Mouse (Mus musculus) bone marrow macrophage, adult 2 months (primary cell): ENCODE results near the gene Tnfrsf23. TPM values are rescaled to one million over a fixed set of nuclear protein-coding genes. Genes with fewer than 3 reads are reported as not detected.
"Not testable (repeated sequence)": the region's sequence is repeated elsewhere in the genome, so short reads cannot be mapped to it uniquely, and the experiment has no call there.

ENCODE experiments used
- H3K27ac ChIP-seq: 2 replicates; pipeline ENCODE4 v1.5.1; 2012; ENCODE audit warnings: low read depth, low read length; ENCODE audit not compliant: insufficient read depth
- H3K4me1 ChIP-seq: 2 replicates; pipeline ENCODE4 v1.6.1; 2012; ENCODE audit warnings: low read length; ENCODE audit not compliant: control insufficient read depth, insufficient read depth
- H3K4me3 ChIP-seq: 2 replicates; pipeline ENCODE4 v1.5.1; 2012; ENCODE audit warnings: mild to moderate bottlenecking, low read length, moderate library complexity; ENCODE audit not compliant: insufficient read depth
- CTCF ChIP-seq: IDR thresholded peaks from 2 replicates; pipeline ENCODE4 v1.5.1; 2012; ENCODE audit warnings: low read depth, mild to moderate bottlenecking, low read length, moderate library complexity
- POLR2A ChIP-seq: IDR thresholded peaks from 2 replicates; pipeline ENCODE4 v1.6.1; 2012; ENCODE audit warnings: mild to moderate bottlenecking, low read depth, low read length, borderline replicate concordance
- polyA plus RNA-seq: library from polyadenylated mRNA; stranded (reverse); fragments of >200 nt; gene quantifications from 2 replicates; pipeline ENCODE4 v1.2.4, GENCODE M21; 2012; ENCODE audit not compliant: missing spikeins, insufficient read depth, insufficient read length

Tnfrsf23 gene
- polyA plus RNA-seq, 1 experiment, result 9.8 TPM

DNA sequence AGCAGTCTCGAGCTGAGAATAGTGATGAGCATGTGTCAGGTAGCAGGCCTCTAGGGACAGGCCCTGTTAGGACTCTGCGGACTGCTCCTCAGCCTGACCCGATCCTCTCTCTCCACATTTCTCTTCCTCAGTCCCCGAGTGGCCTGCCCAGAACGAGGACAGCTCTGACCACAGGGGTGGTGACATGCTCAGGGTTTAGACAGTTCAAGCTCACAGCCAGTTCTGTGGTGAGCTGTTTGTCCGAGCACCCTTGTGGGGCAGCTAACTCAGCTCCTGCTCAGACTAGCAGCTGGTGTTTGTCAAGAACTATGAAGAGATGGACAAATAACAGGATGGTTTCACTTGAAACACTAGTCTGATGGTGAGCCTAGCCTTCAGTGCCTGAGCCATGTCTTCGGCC is 25.7 kb upstream of the Tnfrsf23 start:
- Histone ChIP-seq H3K27ac (no peak overlapping the region), H3K4me3 (no peak overlapping the region), H3K4me1 (peaks cover 5% of the 10 kb centered on the region; the same call in 1 of the 2 replicates)
- TF ChIP-seq POLR2A (no peak), CTCF (no peak)

GRCm38 (mm10) chr7:143709395-143709794 is 23.7 kb upstream of the Tnfrsf23 start:
- Histone ChIP-seq H3K27ac (no peak overlapping the region), H3K4me1 (peaks cover 5% of the 10 kb centered on the region; the same call in 1 of the 2 replicates), H3K4me3 (no peak overlapping the region)
- no peak for TF ChIP-seq CTCF
- no peak for TF ChIP-seq POLR2A

GRCm38 (mm10) chr7:143706697-143707438 is 21.2 kb upstream of the Tnfrsf23 start:
- TF ChIP-seq POLR2A (no peak), CTCF (peak; percentile 97)
- H3K4me3 ChIP-seq, result no peak overlapping the region
- no peak overlapping the region for H3K27ac ChIP-seq

DNA sequence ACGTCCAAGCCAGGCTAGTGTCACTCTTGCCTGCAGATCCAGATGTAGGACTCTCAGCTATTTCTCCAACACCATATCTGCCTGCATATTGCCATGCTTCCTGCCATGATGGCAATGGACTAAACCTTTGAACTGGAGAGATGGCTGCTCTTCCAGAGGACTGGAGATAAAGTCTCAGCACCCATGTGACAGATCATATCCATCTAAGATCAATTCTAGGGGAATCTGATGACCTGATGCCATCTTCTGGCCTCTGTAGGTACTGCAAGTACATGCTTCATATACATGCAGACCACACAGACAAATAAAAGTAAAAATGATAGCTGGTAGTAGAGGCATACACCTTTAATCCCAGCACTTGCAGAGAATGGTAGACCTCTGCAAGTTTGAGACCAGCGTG is 10.5 kb upstream of the Tnfrsf23 start:
- peaks cover under 1% of the 10 kb centered on the region; the same call in 1 of the 2 replicates for H3K4me1 ChIP-seq
- H3K27ac ChIP-seq, result no peak overlapping the region
- TF ChIP-seq CTCF (no peak), POLR2A (no peak)
- H3K4me3 ChIP-seq, result no peak overlapping the region

More at GRCm38 (mm10) chr7:143706697-143707438, 21.2 kb upstream of the Tnfrsf23 start:
- H3K4me1 ChIP-seq, result no peaks in the 10 kb centered on the region

DNA sequence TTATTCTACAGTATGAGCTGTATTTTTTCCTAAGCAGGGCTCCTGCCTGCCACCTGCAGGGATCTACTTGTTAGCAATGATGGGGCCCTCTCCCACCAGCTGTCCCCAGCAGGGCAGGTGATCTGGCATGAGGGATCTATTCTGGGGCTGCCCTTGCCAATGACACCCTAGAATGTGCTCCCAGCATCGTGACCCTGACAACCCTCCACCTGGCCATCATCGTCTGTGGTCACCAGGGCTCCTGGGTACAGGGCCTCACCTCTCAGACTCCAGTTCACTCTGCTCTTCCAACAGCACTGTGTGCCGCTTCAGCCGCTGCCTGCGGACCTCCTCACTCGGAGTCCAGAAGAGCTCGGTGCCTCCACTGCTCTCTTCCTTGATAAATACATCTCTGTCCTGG is 8.9 kb upstream of the Tnfrsf23 start:
- no peak for TF ChIP-seq CTCF
- no peak for TF ChIP-seq POLR2A
- peaks cover 15% of the 10 kb centered on the region for H3K4me1 ChIP-seq
- H3K27ac ChIP-seq, result no peak overlapping the region
- no peak overlapping the region for H3K4me3 ChIP-seq

GRCm38 (mm10) chr7:143692746-143693510 is 7.3 kb upstream of the Tnfrsf23 start:
- H3K27ac ChIP-seq, result no peak overlapping the region
- peaks cover 18% of the 10 kb centered on the region for H3K4me1 ChIP-seq
- TF ChIP-seq POLR2A (no peak), CTCF (no peak)
- no peak overlapping the region for H3K4me3 ChIP-seq

DNA sequence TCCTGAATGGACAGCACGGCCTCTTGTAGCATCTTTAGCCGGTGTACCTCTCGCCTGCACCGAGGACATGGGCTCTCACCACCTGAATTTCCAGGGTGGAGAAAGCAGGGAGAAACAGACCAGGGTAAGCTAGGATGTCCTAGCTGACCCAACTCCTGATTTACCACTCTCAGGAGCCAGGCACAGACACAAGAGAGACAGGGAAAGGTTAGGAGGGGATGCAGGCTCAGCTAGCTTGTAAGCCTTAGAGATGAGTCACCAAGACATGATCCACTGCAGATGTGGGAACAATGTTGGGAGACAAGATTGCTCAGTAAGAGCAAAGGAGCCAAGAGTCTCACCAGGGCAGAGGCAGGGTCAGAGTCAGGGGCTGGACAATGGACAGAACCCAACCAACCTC is 6.2 kb upstream of the Tnfrsf23 start:
- Histone ChIP-seq H3K4me1 (peaks cover 20% of the 10 kb centered on the region), H3K27ac (no peak overlapping the region), H3K4me3 (no peak overlapping the region)
- no peak for TF ChIP-seq POLR2A
- TF ChIP-seq CTCF, result no peak

- H3K27ac ChIP-seq, result no peak overlapping the region
- TF ChIP-seq CTCF, result no peak
- no peak for TF ChIP-seq POLR2A
- H3K4me3 ChIP-seq, result no peak overlapping the region
- H3K4me1 ChIP-seq, result peaks cover 25% of the 10 kb centered on the region
Measured at GRCm38 (mm10) chr7:143691181-143691580, 5.5 kb upstream of the Tnfrsf23 start.

DNA sequence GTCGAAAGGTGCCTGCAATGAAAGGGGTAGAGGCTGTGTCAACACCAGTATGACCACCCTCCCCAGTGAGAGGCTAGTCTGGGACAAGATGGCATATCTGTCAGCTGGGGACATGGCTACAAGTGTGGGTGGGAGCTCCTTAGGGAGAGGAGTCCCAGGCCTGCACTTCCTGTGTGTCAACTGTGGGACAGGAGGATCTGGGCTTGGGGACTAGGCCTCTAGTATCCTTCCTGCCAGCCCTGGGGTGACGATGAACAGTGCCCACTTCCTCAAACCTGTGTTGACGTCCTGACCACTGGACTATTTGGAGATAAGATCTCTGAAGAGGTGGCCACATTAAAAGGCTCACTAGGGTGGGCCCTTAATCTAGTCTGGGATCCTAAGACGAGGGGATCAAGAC is 4.3 kb upstream of the Tnfrsf23 start:
- no peak overlapping the region for H3K4me3 ChIP-seq
- TF ChIP-seq CTCF (no peak), POLR2A (no peak)
- H3K27ac ChIP-seq, result no peak overlapping the region
- H3K4me1 ChIP-seq, result peaks cover 25% of the 10 kb centered on the region

GRCm38 (mm10) chr7:143689481-143689880 is 3.8 kb upstream of the Tnfrsf23 start:
- no peak overlapping the region for H3K27ac ChIP-seq
- TF ChIP-seq CTCF (no peak), POLR2A (no peak)
- H3K4me3 ChIP-seq, result no peak overlapping the region
- peaks cover 25% of the 10 kb centered on the region for H3K4me1 ChIP-seq

DNA sequence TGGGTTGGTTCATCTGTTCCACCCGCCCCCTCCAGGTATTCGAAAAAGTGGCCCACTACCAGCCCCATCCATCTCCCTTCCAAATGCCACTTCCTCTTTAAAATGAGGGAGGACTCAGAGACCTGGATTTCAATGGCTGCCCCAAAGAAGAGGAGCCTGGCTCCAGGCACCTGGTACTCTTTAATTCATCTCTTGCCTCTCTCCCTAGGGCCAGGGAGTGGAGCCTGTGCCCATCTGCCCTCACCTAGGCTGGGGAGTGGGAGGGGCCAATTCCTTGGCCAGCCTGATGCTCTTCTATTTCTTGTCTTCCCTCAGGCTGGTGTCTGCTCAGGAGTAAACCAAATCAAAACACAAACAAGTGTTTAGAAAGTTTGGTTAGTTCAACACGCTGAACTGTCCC is 1.0 kb upstream of the Tnfrsf23 start:
- H3K27ac ChIP-seq, H3K4me3 ChIP-seq: not testable (repeated sequence)
- H3K4me1 ChIP-seq, result peaks cover 25% of the 10 kb centered on the region

GRCm38 (mm10) chr7:143686191-143686590 is 519 bp upstream of the Tnfrsf23 start:
- Histone ChIP-seq H3K4me1 (peaks cover 25% of the 10 kb centered on the region), H3K27ac (peak overlapping the region; percentile 20)
- not testable (repeated sequence) for H3K4me3 ChIP-seq

DNA sequence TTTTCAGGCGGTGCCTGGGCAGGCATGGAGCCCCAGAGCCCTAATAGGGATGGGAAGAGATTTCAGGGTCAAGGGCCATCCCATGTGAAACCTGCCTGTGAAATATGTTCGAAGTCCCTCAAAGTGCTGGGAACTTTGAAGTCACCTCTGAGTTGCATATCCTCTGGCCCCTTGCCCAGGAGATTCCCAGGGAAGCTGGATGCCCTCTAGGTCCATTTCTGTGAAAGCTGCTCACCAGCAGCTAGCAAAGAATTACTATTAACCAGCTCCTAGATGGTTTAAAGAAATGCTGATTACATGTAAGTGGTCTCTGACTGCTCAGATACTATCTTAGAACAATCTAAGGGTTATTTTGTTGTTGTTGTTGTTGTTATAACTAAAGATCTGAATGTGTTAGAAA is 1.1 kb downstream of the Tnfrsf23 start:
- H3K27ac ChIP-seq, H3K4me3 ChIP-seq: not testable (repeated sequence)
- peaks cover 11% of the 10 kb centered on the region for H3K4me1 ChIP-seq
